Mouse (Mus musculus) liver, embryonic 14.5 days (tissue): Measurements from ENCODE around the gene Apbb1.

Source experiments
- CTCF ChIP-seq: IDR thresholded peaks from 2 replicates; pipeline ENCODE4 v1.5.1; 2016; ENCODE audit warnings: antibody characterized with exemption, low read depth, control low read depth
- EP300 ChIP-seq: IDR thresholded peaks from 2 replicates; pipeline ENCODE4 v1.6.1; 2016; ENCODE audit warnings: antibody characterized with exemption, low read depth

GRCm38 (mm10) chr7:105556406-105556805, 25.0 kb downstream of the Apbb1 start:
- TF ChIP-seq EP300: no peak
- no peak for TF ChIP-seq CTCF
